Mouse (Mus musculus): ENCODE data around the gene Kif3b.
"Not testable (repeated sequence)": the region's sequence is repeated elsewhere in the genome, so short reads cannot be mapped to it uniquely, and the experiment has no call there.

The Kif3b gene

DNA sequence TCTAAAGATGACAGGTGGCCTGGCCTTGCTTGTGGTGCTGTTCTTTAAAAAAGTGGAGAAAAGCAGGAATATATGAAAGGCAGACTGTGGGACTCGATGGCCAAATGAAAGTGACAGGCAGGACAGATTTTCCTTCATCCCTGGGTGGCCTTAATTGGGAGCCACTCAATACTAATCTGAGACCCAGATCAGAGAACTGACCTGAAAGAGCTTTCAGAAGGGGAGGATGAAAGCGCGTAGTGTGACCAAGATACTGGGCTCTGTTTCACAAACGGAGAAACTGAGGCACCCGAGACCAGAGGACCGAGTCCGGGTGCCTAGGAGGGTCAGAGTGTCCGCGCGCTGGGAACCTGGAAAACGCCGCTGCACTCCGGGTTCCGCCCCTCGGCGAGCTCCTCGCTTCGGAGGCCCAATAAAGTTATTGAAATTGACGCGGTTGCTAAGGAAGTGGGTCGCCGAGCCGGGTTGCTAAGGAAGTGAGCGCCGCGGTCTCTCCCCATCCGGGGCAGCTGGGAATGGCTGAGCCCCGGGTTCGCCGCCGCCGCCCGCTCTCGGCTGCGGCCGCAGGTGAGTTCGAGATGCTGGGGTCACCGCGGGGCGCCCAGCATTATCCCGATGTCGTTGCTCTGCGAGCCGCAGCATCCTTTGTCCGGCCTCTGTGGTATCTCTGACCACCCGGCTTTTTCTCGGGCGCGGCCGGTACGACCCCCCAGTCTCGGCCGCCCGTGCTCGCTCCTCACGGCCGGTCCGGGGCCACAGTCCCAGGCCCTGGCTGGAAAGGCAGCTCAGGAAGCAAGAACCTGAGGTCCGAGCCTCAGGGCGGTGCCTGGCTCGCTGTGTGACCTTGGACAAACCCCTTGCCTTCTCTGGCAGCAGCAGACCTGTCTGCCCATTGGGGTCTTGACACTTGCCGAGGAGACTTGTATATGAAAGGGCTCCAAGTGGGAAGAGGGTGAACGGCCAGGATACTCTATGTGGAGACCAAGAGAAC lies at the start of gene Kif3b:
Gene Kif3b, plus strand, starts transcription at position 476 of the 991 bp plus-strand sequence.
- peak; percentile 74 to 86 for DNase-seq (ENCODE audit: low read depth in 1 of 2, low spot score in 2 of 2)

DNA sequence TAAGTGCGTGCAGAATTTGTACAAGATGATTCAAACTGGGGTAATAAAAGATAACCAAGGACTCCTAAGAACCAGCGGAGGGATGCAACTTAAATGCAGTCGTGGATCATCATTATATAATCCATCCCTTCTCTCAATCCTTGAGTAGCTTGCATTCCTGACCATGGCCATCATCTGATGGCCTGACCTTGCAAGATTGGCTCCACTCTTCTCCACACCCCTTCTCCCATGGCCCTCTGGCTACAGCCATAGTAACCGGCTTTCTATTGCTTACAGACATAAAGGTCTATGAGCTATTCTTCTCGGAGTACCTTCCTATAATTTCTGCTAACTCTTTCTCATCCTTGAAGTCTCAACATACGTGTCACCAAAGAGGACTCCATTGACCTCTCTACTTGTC lies 49.1 kb upstream of the Kif3b start:
- DNase-seq (ENCODE audit: low read depth in 1 of 2, low spot score in 2 of 2), result no peak

DNA sequence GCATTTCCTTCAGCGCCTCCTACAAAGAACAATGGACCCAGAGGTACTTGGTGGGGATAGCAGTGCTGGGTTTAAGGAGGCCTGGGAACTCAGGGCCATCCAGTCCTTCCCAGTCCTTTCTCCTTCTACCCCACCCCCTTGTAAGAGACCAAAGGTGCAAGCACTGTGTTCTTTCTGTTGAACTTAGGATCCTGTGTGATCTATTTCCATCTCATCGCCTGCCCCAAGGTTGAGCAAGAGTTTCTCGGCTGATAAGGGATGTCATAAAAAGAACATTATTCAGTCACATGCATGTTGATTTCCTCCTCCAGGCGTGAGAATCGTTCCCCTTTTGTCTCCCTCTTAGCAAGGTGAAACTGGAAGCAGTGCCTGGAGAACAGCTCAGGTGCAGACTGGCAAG lies 41.5 kb upstream of the Kif3b start:
- DNase-seq (ENCODE audit: low read depth in 1 of 2, low spot score in 2 of 2), result no peak

DNA sequence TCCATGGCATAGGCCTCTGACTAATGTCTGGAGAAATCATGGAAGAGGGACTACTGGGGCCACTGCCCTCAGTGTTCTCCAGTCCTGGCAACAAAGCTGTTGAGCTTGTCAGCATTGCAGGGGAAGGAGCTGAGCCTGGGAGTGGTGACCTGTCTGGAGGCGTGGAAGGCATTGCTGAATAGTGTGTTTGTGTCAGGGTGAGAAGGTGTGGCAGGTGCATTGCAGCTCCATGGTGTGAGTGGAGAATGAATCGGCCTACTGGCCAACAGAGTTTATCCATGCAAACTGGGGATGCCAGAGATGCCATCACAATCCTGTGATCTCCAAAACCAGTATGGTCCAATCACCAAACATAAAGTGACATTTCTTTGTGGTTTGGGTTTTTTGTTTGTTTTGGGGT lies 34.6 kb upstream of the Kif3b start:
- DNase-seq (ENCODE audit: low read depth in 1 of 2, low spot score in 2 of 2), result no peak

DNA sequence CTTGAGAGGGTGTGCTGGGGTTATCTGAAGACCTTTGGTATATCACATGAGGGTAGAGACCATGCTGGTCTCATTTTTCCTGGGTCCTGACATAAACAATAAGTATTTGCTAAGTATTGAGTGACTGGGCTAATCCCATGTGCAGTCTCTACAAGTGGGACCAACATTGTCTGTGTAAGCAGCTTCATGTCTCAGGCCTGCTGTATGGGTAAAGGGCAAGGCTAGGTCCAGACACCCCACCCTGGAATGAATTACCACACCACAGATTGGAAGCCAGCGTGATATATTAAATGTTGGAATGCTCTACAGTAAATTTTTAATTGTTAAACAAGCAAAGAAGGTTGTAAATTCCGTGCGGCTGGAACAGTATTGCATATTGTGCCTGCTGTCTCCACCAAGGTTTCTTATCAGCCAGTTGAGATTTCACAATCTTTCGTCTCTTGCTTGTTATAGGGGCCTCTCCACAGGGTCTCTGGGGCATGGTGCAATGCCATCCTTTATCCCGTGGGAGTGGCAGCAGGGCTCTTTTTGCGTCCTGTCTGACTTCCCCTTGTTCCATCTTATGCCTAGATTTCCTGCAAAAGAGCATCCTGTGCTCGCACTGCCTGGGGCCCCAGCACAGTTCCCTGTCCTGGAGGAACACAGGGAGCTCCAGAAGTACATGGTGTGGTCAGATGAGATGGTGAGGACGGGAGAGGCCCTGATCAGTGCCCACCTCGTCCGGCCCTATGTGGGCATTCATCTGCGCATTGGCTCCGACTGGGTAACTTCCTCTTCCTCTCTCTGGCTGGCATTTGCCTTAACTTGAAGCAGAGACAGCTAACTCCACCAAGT lies 32.0 kb upstream of the Kif3b start:
- DNase-seq (ENCODE audit: low read depth in 1 of 2, low spot score in 2 of 2), result peak in 1 of 2 experiments; percentile 32

DNA sequence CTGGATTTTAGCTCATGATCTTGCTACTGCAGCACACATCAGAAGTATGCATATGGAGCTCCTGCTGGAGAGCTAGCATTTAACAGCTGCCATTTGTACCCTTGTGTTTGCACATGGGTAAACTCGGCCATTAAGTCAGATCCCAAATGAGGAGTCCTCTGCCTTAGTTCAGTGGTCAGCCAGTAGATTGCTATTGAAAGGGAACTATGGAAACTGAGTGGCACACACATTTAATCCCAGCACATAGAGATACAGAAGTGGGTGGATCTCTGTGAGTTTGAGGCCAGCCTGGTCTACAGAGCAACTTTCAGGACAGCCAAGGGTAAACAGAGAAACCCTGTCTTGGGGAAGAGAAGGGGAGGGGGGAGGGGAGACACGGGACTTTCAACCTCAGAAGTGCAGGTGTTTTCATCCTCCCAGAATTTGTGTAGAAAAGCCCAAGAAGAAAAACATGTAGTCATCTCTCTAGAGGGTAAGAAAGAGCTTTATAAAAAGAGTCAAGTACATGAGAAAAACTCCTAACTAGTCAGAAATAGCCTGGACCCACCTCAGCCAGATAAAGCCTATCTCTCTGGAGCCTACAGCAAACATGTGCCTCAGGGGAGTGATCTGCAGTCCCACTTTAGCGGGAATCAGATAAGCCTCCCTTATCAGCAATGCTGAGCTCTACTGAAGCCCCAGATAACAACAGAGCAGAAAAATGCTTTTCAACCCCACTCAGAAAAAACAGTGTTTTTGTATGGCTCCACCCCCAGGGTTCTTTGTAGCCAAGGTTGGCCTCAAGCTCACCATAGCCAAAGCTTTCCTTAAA lies 31.1 kb upstream of the Kif3b start:
- DNase-seq (ENCODE audit: low read depth in 1 of 2, low spot score in 2 of 2), result no peak

DNA sequence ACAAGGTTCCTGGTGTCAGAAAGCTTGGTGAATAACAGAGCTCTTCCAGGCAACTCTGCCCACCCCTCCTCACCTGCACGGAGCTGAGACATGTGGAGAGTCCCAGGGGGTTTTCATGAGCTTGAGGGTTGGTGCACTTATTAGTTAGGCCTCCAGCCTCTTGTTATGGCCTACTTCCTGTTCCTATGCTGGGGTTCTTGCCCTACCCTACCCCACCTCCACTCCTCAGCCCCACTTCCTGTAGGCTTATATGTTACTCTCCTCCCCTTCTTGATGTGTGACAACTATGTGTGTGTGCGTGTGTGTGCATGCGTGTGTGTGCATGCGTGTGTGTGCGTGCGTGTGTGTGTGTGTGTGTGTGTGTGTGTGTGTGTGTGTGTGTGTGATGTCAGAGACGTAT lies 28.2 kb upstream of the Kif3b start:
- DNase-seq (ENCODE audit: low read depth in 1 of 2, low spot score in 2 of 2), result no peak

DNA sequence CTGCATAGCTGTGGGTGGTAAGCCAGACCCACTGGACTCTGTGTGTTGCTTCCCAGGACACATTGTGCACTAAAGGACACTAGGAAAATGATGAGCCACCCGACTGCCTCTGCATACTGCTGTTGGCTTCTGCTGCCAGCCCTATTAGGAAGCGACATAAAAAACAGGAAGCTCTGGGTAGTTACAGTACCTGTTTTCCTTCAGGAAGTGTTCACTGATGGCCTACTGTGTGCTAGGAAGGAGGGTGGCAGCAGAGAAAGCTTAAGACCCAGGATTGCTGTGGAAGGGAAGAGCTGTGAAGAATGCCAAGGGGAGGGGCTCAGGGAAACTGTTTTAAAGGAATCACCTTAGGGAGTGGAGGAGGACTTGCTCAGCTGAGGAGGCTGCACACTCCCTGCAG lies 23.9 kb upstream of the Kif3b start:
- no peak for DNase-seq (ENCODE audit: low read depth in 1 of 2, low spot score in 2 of 2)

DNA sequence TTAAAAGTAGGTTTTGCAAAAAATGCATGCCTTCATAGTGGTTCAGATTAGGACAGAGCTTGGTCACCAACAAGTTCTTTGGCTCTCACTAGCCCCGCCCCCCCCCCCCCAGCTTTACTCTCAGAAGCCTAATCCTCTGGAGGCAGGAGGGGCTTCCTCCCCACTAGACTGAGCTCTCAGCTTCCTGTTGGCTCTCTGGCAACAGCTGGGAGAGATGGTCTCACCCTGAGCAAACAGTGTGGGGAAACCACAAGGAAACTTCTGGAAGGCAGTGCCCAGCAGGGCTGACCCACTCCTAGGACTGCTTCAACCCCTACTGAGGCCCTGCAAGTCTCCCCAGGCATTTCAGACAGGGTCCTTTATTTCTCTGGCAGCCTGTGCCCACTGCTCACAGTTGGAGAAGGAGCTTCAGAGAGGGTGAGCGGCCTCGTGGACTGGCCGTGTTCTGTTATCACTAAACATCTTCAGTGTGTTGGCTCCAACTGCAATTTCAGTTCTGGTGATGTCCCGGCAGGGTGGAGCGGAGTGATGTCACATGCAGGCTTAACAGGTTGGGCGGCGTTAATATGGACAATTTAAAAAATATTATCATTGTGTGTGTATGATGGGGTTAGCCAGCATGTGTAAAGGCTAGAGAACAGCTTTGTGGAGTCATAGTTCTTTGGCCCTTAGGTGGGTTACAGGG lies 20.8 kb upstream of the Kif3b start:
- DNase-seq (ENCODE audit: low read depth in 1 of 2, low spot score in 2 of 2), result not testable (repeated sequence)

DNA sequence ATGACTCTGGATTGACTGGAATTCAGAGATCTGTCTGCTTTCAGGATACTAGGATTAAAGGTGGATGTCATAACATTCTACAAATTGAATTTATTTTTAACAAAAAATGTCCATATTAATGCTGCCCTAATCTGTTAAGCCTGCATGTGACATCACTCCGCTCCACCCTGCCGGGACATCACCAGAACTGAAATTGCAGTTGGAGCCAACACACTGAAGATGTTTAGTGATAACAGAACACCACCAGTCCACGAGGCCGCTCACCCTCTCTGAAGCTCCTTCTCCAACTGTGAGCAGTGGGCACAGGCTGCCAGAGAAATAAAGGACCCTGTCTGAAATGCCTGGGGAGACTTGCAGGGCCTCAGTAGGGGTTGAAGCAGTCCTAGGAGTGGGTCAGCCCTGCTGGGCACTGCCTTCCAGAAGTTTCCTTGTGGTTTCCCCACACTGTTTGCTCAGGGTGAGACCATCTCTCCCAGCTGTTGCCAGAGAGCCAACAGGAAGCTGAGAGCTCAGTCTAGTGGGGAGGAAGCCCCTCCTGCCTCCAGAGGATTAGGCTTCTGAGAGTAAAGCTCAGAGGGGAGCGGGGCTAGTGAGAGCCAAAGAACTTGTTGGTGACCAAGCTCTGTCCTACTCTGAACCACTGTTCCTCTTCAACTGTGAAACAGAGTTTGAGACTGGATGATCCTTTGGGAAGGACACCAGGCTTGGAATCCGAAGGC lies 16.9 kb upstream of the Kif3b start:
- not testable (repeated sequence) for DNase-seq (ENCODE audit: low read depth in 1 of 2, low spot score in 2 of 2)

DNA sequence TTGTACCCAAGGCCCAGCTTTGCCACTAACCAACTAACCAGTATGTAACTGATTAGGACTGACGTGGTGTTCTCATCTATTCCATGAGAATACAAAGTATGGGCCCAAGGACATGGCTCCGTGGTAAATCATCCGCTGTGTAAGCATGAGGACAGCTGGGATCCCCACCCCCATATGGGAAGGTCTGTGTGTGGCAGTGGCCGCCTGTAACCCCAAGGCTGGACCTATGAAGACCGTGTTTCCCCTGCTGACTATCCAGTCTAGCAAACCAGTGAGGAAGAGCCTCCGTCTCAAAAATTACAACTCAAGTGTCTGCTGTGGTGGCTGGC lies 16.3 kb upstream of the Kif3b start:
- DNase-seq (ENCODE audit: low read depth in 1 of 2, low spot score in 2 of 2), result no peak

DNA sequence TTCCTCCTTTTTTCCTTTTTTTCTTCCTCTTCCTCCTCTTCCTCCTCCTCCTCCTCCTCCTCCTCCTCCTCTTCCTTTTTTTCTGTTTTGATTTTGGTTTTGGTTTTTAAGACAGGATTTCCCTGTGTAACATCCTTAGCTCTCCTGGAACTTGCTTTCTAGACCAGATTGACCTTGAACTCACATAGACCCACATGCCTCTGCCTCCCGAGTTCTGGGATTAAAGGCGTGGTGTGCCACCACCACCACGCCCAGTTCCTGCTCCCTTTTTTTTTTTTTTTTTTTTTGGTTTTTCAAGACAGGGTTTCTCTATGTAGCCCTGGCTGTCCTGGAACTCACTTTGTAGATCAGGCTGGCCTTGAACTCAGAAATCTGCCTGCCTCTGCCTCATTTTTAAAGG lies 15.6 kb upstream of the Kif3b start:
- not testable (repeated sequence) for DNase-seq (ENCODE audit: low read depth in 1 of 2, low spot score in 2 of 2)

DNA sequence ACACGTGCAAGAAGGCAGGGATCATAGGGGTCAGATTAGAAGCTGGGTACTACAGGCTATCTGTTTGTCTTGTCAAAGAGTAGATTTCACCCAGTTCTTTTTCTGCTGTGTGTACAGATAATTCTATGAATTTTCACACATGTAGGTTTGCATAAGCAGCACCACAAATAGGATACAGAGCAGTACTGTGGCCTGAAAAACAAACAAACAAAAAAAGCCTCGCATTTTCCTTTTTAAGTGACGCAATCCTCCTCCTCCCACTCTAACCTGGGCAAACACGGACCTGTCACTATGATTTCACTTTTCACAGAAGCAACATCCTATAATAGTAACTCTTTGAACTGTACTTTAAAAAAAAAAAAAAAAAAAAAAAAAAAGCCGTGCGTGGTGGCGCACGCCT lies 14.8 kb upstream of the Kif3b start:
- no peak for DNase-seq (ENCODE audit: low read depth in 1 of 2, low spot score in 2 of 2)

DNA sequence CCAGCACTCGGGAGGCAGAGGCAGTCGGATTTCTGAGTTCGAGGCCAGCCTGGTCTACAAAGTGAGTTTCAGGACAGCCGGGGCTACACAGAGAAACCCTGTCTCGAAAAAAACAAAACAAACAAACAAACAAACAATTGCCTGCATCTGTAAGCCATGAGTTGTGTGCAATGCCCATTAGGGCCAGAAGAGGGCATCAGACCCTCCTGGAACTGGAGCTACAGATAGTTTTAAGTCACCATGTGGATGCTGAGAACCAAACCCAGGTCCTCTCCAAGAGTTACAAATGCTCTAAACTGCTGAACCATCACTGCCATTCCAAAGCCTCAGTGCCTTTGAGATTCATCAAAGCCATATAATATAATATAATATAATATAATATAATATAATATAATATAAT lies 14.4 kb upstream of the Kif3b start:
- DNase-seq (ENCODE audit: low read depth in 1 of 2, low spot score in 2 of 2), result not testable (repeated sequence)

DNA sequence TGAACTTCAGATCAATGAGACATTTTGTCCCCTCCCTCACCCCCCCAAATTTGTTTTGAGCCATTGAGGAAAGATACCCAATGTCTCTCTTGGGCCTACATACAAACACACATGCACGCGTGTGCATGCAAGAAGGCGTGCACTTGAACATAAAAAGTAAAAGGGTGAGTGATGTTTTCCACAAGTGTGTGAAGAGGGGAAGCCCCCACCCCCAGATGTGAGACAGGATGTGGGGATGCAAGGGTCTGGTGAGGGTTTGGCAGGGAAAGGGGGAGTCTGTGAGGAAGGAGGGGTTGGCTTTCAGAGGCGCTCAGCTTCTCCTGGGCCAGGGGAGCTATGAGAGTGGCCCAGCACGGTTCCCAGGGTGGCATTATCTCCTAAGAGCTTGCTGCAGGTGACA lies 12.9 kb upstream of the Kif3b start:
- no peak for DNase-seq (ENCODE audit: low read depth in 1 of 2, low spot score in 2 of 2)

DNA sequence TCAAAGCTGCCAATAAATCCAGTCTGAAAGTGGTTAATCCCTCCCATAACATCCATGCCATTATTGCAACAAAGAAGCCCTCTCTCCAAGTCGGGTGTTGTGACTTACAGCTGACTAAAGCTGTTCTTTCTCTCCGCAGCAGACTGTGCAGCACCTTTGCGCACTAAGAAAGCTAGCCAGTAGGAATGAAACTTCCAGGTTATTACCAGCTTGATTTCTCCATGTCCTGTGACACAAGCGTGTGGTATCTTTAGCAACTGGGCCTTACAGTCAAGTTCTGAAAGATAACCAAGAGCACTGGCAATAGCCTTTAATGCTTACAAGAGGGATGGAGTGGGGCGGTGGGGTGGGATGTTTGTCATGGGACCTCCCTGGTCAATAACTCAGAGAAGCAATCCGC lies 7.3 kb upstream of the Kif3b start:
- no peak for DNase-seq (ENCODE audit: low read depth in 1 of 2, low spot score in 2 of 2)

DNA sequence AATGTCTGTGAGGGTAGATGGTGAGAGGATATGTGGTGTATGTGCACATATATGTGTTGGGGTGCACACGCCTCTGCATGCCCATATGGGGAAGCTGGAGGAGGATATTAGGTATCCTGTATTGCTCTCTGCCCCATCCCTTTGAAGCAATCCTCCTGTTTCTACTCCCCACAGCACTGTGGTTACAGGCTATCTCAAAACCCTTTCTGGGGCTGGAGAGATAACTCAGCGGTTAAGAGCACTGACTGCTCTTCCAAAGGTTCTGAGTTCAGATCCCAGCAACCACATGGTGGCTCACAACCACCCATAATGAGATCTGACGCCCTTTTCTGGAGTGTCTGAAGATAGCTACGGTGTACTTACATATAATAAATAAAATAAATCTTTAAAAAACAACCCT lies 4.7 kb upstream of the Kif3b start:
- no peak for DNase-seq (ENCODE audit: low read depth in 1 of 2, low spot score in 2 of 2)

DNA sequence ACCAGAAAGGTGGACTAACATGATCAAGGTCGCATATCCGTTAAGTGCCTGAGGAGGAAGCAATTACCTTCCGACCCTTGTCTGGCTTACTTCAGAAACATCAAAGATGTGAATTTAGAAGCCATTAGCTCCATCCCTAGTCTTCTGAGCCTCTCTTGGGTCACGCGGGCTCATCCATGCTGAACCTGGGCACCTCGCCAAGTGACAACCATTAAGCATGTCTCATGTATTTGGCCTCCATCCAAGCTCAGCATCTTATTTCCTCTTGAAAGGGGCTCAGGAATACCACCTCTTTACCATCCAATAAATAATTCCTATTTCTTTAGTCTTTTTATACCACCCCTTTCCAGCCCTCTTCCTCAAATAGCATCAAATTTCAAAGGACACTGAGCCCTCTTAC lies 3.4 kb upstream of the Kif3b start:
- DNase-seq (ENCODE audit: low read depth in 1 of 2, low spot score in 2 of 2), result no peak

DNA sequence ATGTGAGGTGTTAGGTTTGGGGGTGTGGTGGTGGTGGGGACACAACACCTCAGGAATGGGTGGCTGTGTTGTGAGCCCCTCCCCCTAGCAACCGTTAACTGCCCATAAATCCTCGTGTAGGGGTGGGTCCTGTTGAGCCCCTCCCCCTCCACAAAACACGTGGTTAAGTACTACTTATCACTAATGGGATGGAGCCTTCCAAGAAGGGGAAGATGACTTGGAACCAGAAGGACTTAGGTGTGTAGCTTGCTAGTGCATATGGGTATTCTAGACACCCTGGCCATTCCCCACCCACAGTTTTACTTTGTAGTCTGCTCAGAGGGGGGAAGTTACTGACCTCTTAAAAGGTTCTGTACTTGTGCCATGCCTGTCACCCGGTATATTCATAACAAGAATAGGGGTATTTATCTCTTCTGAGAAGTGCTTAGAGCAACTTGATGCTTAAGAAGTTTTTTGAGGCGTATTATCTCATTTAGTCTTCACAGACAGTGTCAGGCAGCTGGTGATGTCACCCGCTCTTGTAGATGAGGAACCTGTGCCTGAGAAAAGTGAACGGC lies 1.2 kb downstream of the Kif3b start:
- DNase-seq (ENCODE audit: low read depth in 1 of 2, low spot score in 2 of 2), result no peak

DNA sequence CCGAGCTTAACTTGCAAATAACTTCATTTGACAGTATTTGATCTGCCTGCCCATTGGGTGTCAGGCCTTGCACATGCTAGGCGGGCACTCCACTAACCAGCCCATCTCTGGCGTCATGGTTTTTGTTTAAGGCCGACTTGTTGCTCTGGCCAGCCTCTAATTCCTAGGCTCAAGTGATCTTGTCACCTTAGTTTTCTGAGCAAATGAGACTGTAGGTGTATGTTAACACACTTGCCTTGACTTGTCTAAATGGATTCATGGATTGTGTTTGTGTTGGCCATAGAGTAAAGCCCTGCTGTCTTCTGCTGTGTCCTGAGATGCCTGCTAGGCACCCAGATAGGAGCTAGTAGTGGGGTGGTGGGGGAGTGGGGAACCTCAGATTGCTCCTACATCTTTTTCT lies 4.0 kb downstream of the Kif3b start:
- no peak for DNase-seq (ENCODE audit: low read depth in 1 of 2, low spot score in 2 of 2)
